Mouse (Mus musculus) heart, postnatal 0 days (tissue): ENCODE results near the gene Thpo.

ENCODE experiments used
- CTCF ChIP-seq: IDR thresholded peaks from 2 replicates; pipeline ENCODE4 v1.5.1; 2016; ENCODE audit warnings: antibody characterized with exemption, control low read depth, low read depth
- EP300 ChIP-seq: IDR thresholded peaks from 2 replicates; pipeline ENCODE4 v1.6.1; 2016; ENCODE audit warnings: antibody characterized with exemption, low read depth

GRCm38 (mm10) chr16:20736168-20736567, 1.9 kb upstream of the Thpo start:
- TF ChIP-seq CTCF (no peak), EP300 (no peak)
